Mouse (Mus musculus) MEL (cell line): ENCODE data around the gene Eloa. TPM values are rescaled to one million over a fixed set of nuclear protein-coding genes. Genes with fewer than 3 reads are reported as not detected.

ENCODE experiments used
- DNase-seq: peaks from one replicate; pipeline ENCODE4 v3.0.0; 2011; ENCODE audit warnings: low read depth, low spot score
- H3K27ac ChIP-seq: 2 replicates; pipeline ENCODE4 v1.5.1; 2012; ENCODE audit warnings: low read depth, mild to moderate bottlenecking, control low read depth, low read length, moderate library complexity; ENCODE audit not compliant: control insufficient read depth
- H3K27me3 ChIP-seq, 2 experiments: fragments of 150-350 bp in 1 of 2; sonication (generic) in 1 of 2; 2 replicates each; pipeline ENCODE4 v1.6.1; 2012; ENCODE audit warnings: low read length in 2 of 2, mild to moderate bottlenecking in 2 of 2, improper control_type of control experiment in 1 of 2, moderate library complexity in 1 of 2; ENCODE audit not compliant: insufficient read depth in 2 of 2, control insufficient read depth in 1 of 2
- H3K36me3 ChIP-seq, 2 experiments: 2 replicates each; pipeline ENCODE4 v1.6.1; 2012 to 2014; ENCODE audit warnings: low read length in 2 of 2, improper control_type of control experiment in 1 of 2, inconsistent platforms in 1 of 2, mild to moderate bottlenecking in 1 of 2; ENCODE audit not compliant: insufficient read depth in 2 of 2, control insufficient read depth in 1 of 2
- H3K4me1 ChIP-seq, 2 experiments: fragments of 150-350 bp in 1 of 2; sonication (generic) in 1 of 2; 2 replicates each; pipeline ENCODE4 v1.6.1; 2012; ENCODE audit warnings: low read length in 2 of 2, improper control_type of control experiment in 1 of 2, mild to moderate bottlenecking in 1 of 2; ENCODE audit not compliant: insufficient read depth in 2 of 2, control insufficient read depth in 1 of 2
- H3K4me3 ChIP-seq, 2 experiments: fragments of 150-350 bp in 1 of 2; sonication (generic) in 1 of 2; 2 replicates each; pipeline ENCODE4 v1.5.1; 2012; ENCODE audit warnings: low read depth in 2 of 2, low read length in 2 of 2, mild to moderate bottlenecking in 2 of 2, moderate library complexity in 2 of 2, control low read depth in 1 of 2, improper control_type of control experiment in 1 of 2; ENCODE audit not compliant: control insufficient read depth in 1 of 2, insufficient read depth in 1 of 2
- H3K79me2 ChIP-seq: 2 replicates; pipeline ENCODE4 v1.6.1; 2012; ENCODE audit warnings: mild to moderate bottlenecking, low read length, moderate library complexity; ENCODE audit not compliant: control insufficient read depth, poor library complexity, insufficient read depth
- H3K9ac ChIP-seq: 2 replicates; pipeline ENCODE4 v1.6.1; 2012; ENCODE audit warnings: low read depth, mild to moderate bottlenecking, control low read depth, low read length, moderate library complexity; ENCODE audit not compliant: control insufficient read depth, poor library complexity, severe bottlenecking
- H3K9me3 ChIP-seq: fragments of 150-350 bp; sonication (generic); replicated peaks from 2 replicates; pipeline ENCODE4 v1.6.1; 2012; ENCODE audit warnings: mild to moderate bottlenecking, low read length, improper control_type of control experiment, moderate library complexity; ENCODE audit not compliant: insufficient read depth
- BHLHE40 ChIP-seq: IDR thresholded peaks from 2 replicates; pipeline ENCODE4 v1.6.1; 2012; ENCODE audit warnings: low read depth, mild to moderate bottlenecking, inconsistent platforms, low read length, improper control_type of control experiment, borderline replicate concordance
- CHD1 ChIP-seq: IDR thresholded peaks from 2 replicates; pipeline ENCODE4 v1.6.1; 2012; ENCODE audit warnings: low read depth, mild to moderate bottlenecking, inconsistent platforms, low read length, improper control_type of control experiment
- CTCF ChIP-seq, 3 experiments: IDR thresholded peaks in 2 of 3; conservative IDR thresholded peaks in 1 of 3; 2 replicates each; pipeline ENCODE4 v1.5.1; 2011 to 2012; ENCODE audit warnings: low read length in 3 of 3, low read depth in 2 of 3, mild to moderate bottlenecking in 2 of 3, improper control_type of control experiment in 1 of 3, inconsistent platforms in 1 of 3, mixed read lengths in 1 of 3, moderate library complexity in 1 of 3; ENCODE audit not compliant: control insufficient read depth in 1 of 3, insufficient read depth in 1 of 3, poor library complexity in 1 of 3, severe bottlenecking in 1 of 3
- E2F4 ChIP-seq: IDR thresholded peaks from 2 replicates; pipeline ENCODE4 v1.6.1; 2011; ENCODE audit warnings: low read depth, low read length, improper control_type of control experiment, borderline replicate concordance
- ELF1 ChIP-seq: IDR thresholded peaks from 2 replicates; pipeline ENCODE4 v1.6.1; 2014; ENCODE audit warnings: low read depth, mild to moderate bottlenecking, inconsistent platforms, low read length, improper control_type of control experiment, moderate library complexity
- EP300 ChIP-seq, 2 experiments: IDR thresholded peaks; 2 replicates each; pipeline ENCODE4 v1.6.1; 2011; ENCODE audit warnings: improper control_type of control experiment in 2 of 2, low read length in 2 of 2, low read depth in 1 of 2, mild to moderate bottlenecking in 1 of 2
- ETS1 ChIP-seq: IDR thresholded peaks from 2 replicates; pipeline ENCODE4 v1.6.1; 2012; ENCODE audit warnings: low read depth, mild to moderate bottlenecking, inconsistent platforms, low read length, improper control_type of control experiment, moderate library complexity
- GABPA ChIP-seq: IDR thresholded peaks from 2 replicates; pipeline ENCODE4 v1.6.1; 2012; ENCODE audit warnings: low read depth, mild to moderate bottlenecking, inconsistent platforms, low read length, improper control_type of control experiment, moderate library complexity
- GATA1 ChIP-seq: IDR thresholded peaks from 2 replicates; pipeline ENCODE4 v1.6.1; 2011; ENCODE audit warnings: low read depth, low read length, improper control_type of control experiment
- HCFC1 ChIP-seq: IDR thresholded peaks from 2 replicates; pipeline ENCODE4 v1.6.1; 2012; ENCODE audit warnings: low read depth, mild to moderate bottlenecking, inconsistent platforms, low read length, improper control_type of control experiment, moderate library complexity
- JUND ChIP-seq: IDR thresholded peaks from 2 replicates; pipeline ENCODE4 v1.6.1; 2011; ENCODE audit warnings: low read depth, mild to moderate bottlenecking, improper control_type of control experiment, low read length
- KAT2A ChIP-seq: conservative IDR thresholded peaks from 2 replicates; pipeline ENCODE4 v1.6.1; 2012; ENCODE audit warnings: low read depth, low read length, improper control_type of control experiment, inconsistent platforms
- MAFK ChIP-seq: IDR thresholded peaks from 2 replicates; pipeline ENCODE4 v1.6.1; 2011; ENCODE audit warnings: low read depth, mild to moderate bottlenecking, low read length, improper control_type of control experiment, borderline replicate concordance
- MAX ChIP-seq: IDR thresholded peaks from 2 replicates; pipeline ENCODE4 v1.6.1; 2011; ENCODE audit warnings: low read length, improper control_type of control experiment
- MAZ ChIP-seq: IDR thresholded peaks from 2 replicates; pipeline ENCODE4 v1.6.1; 2012; ENCODE audit warnings: low read depth, mild to moderate bottlenecking, inconsistent platforms, low read length, improper control_type of control experiment
- MEF2A ChIP-seq: IDR thresholded peaks from 2 replicates; pipeline ENCODE4 v1.6.1; 2014; ENCODE audit warnings: low read depth, mild to moderate bottlenecking, inconsistent platforms, low read length, improper control_type of control experiment; ENCODE audit not compliant: poor library complexity, insufficient replicate concordance, severe bottlenecking; ENCODE audit errors: extremely low read depth
- MXI1 ChIP-seq: IDR thresholded peaks from 2 replicates; pipeline ENCODE4 v1.6.1; 2011; ENCODE audit warnings: mild to moderate bottlenecking, low read depth, low read length, improper control_type of control experiment
- MYB ChIP-seq: IDR thresholded peaks from 2 replicates; pipeline ENCODE4 v1.6.1; 2011; ENCODE audit warnings: mild to moderate bottlenecking, low read depth, low read length, improper control_type of control experiment
- MYC ChIP-seq: IDR thresholded peaks from 2 replicates; pipeline ENCODE4 v1.6.1; 2011; ENCODE audit warnings: low read depth, mild to moderate bottlenecking, low read length, improper control_type of control experiment, moderate library complexity
- NELFE ChIP-seq: IDR thresholded peaks from 2 replicates; pipeline ENCODE4 v1.6.1; 2011; ENCODE audit warnings: low read depth, low read length, improper control_type of control experiment
- NRF1 ChIP-seq: IDR thresholded peaks from 2 replicates; pipeline ENCODE4 v1.6.1; 2014; ENCODE audit warnings: low read depth, mild to moderate bottlenecking, inconsistent platforms, low read length, improper control_type of control experiment, moderate library complexity; ENCODE audit not compliant: poor library complexity, insufficient read depth, severe bottlenecking
- POLR2A ChIP-seq, 2 experiments: IDR thresholded peaks; 2 replicates each; pipeline ENCODE4 v1.6.1; 2011 to 2012; ENCODE audit warnings: low read length in 2 of 2, mild to moderate bottlenecking in 2 of 2, control low read depth in 1 of 2, improper control_type of control experiment in 1 of 2, low read depth in 1 of 2, moderate library complexity in 1 of 2; ENCODE audit not compliant: control insufficient read depth in 1 of 2, insufficient read depth in 1 of 2, poor library complexity in 1 of 2
- POLR2AphosphoS2 ChIP-seq: IDR thresholded peaks from 2 replicates; pipeline ENCODE4 v1.6.1; 2011; ENCODE audit warnings: low read length, improper control_type of control experiment
- POLR2AphosphoS5 ChIP-seq: IDR thresholded peaks from 2 replicates; pipeline ENCODE4 v1.6.1; 2012; ENCODE audit warnings: low read depth, borderline replicate concordance, mild to moderate bottlenecking, inconsistent platforms, low read length, moderate library complexity, mixed read lengths
- SIN3A ChIP-seq: IDR thresholded peaks from 2 replicates; pipeline ENCODE4 v1.6.1; 2012; ENCODE audit warnings: low read length, improper control_type of control experiment, inconsistent platforms
- SMC3 ChIP-seq: IDR thresholded peaks from 2 replicates; pipeline ENCODE4 v1.6.1; 2011; ENCODE audit warnings: low read depth, low read length, improper control_type of control experiment
- TAL1 ChIP-seq: IDR thresholded peaks from 2 replicates; pipeline ENCODE4 v1.6.1; 2012; ENCODE audit warnings: mild to moderate bottlenecking, inconsistent platforms, low read length, moderate library complexity, mixed read lengths
- TBP ChIP-seq: IDR thresholded peaks from 2 replicates; pipeline ENCODE4 v1.8.0; 2011; ENCODE audit warnings: low read depth, low read length, improper control_type of control experiment
- TCF12 ChIP-seq: IDR thresholded peaks from 2 replicates; pipeline ENCODE4 v1.6.1; 2014; ENCODE audit warnings: low read depth, mild to moderate bottlenecking, inconsistent platforms, low read length, improper control_type of control experiment, moderate library complexity
- UBTF ChIP-seq: IDR thresholded peaks from 2 replicates; pipeline ENCODE4 v1.6.1; 2012; ENCODE audit warnings: low read depth, mild to moderate bottlenecking, inconsistent platforms, low read length, improper control_type of control experiment, moderate library complexity, borderline replicate concordance; ENCODE audit not compliant: insufficient read depth
- USF1 ChIP-seq: IDR thresholded peaks from 2 replicates; pipeline ENCODE4 v1.6.1; 2014; ENCODE audit warnings: low read depth, mild to moderate bottlenecking, inconsistent platforms, low read length, improper control_type of control experiment, moderate library complexity
- USF2 ChIP-seq, 2 experiments: IDR thresholded peaks; 2 replicates each; pipeline ENCODE4 v1.6.1; 2011 to 2012; ENCODE audit warnings: improper control_type of control experiment in 2 of 2, low read length in 2 of 2, borderline replicate concordance in 1 of 2, inconsistent platforms in 1 of 2, low read depth in 1 of 2, mild to moderate bottlenecking in 1 of 2; ENCODE audit not compliant: insufficient read depth in 1 of 2
- ZC3H11A ChIP-seq: IDR thresholded peaks from 2 replicates; pipeline ENCODE4 v1.6.1; 2012; ENCODE audit warnings: low read depth, mild to moderate bottlenecking, inconsistent platforms, low read length, improper control_type of control experiment
- ZMIZ1 ChIP-seq: IDR thresholded peaks from 2 replicates; pipeline ENCODE4 v1.6.1; 2012; ENCODE audit warnings: low read depth, mild to moderate bottlenecking, inconsistent platforms, low read length, improper control_type of control experiment, moderate library complexity
- ZNF384 ChIP-seq: IDR thresholded peaks from 2 replicates; pipeline ENCODE4 v1.6.1; 2012; ENCODE audit warnings: low read depth, mild to moderate bottlenecking, inconsistent platforms, low read length, improper control_type of control experiment
- polyA plus RNA-seq, 2 experiments: library from polyadenylated mRNA; stranded (reverse) in 1 of 2; unstranded in 1 of 2; fragments of >175 nt in 1 of 2; fragments of >200 nt in 1 of 2; gene quantifications; 2 replicates each; pipeline versions ENCODE4 v1.2.1 to v1.2.4; 2012; ENCODE audit warnings: low replicate concordance in 2 of 2, low read depth in 1 of 2; ENCODE audit not compliant: insufficient read length in 2 of 2, insufficient read depth in 1 of 2, missing spikeins in 1 of 2
- total RNA-seq: library from RNA; depleted of rRNA; stranded (reverse); fragments of 300-350 nt; gene quantifications from 2 replicates; pipeline ENCODE4 v1.2.3, GENCODE M21; 2012

The Eloa gene
- total and polyA plus RNA-seq, 3 experiments, result 30.8 to 41.4 (median 34.1) TPM

DNA sequence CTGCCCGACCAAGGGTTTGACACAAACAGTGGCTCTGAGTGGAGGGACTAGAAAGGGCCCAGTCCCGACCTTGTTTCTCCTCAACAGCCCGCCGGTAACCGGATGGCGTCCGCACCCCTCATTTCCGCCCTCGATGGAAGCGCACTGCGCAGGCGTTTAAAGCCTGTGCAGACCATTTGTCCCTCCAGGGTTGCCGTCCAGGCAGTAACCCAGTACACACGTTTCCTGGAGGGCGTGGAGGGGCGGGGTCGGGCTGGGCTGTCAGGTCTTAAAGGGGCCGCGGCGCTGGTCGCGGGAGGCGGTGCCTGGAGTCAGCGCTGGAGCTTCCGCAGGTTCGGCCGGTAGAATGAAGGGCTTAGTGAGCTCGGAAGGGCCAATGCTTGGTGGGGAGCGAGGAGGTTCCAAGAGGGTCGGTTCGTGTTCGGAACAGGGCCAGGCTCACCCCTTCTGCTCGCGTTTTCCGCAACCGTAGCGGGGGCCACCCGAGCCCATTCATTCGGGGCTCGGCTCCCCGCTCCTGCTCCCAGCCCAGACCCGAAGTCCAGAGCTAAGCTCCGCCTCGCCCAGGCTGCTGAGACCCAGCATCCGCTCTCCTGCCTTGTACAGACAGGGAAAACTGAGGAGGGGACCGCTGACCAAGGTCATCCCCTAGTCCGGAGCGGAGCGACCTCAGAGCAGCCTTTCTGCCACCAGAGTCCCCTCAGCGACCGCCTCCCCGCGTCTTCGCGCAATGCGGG lies 57.9 kb downstream of the Eloa start, which contains the start of gene Gale:
TSS of gene Gale (plus strand) at position 271 of the 737 bp plus-strand sequence.
- H3K27me3 ChIP-seq, result no peaks in the 10 kb centered on the region

DNA sequence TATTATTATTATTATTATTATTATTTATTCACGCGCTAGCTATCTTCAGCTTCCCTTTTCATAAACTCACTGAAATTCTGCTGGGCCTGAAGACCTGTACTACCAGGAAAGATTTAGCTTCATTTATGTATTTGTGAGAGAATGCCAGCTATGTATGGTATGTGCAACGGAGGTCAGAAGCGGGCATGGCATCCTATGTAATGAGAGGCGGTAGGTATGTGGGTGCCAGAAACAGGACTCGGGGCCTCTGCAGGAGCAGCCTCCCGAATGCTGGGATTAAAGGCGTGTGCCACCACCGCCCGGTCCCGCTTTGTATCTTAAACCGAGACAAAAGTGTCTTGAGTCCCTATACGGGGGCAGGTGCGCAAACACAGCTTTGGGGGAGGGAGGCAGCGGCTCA lies 58.6 kb downstream of the Eloa start:
- Histone ChIP-seq H3K4me3 (peak overlapping the region; percentile 83 to 86), H3K9ac (peak overlapping the region; percentile 90), H3K36me3 (peaks cover 0 to 6% of the 10 kb centered on the region in 2 experiments; a peak in 3 of 4 replicates), H3K4me1 (peaks cover 4 to 7% of the 10 kb centered on the region in 2 experiments; a peak in 3 of 4 replicates), H3K79me2 (peaks cover 7% of the 10 kb centered on the region; the same call in 1 of the 2 replicates), H3K9me3 (no peaks in the 10 kb centered on the region), H3K27me3 (no peaks in the 10 kb centered on the region), H3K27ac (peak overlapping the region; percentile 93)
- DNase-seq, result no peak
- no peak for TF ChIP-seq ZMIZ1
- 0 out of 2 replicates have a peak, but pooled peaks have one; percentile 4 for TF ChIP-seq ETS1

More for the DNA sequence above, 57.9 kb downstream of the Eloa start, which contains the start of gene Gale:
- Histone ChIP-seq H3K9ac (peak within 1 kb of the TSS; percentile 90), H3K79me2 (peaks cover 7% of the 10 kb centered on the region; the same call in 1 of the 2 replicates)
- DNase-seq, result peak; percentile 99
- TF ChIP-seq USF2 (IDR thresholded peaks at IDR 0.05; ENCODE audit: borderline replicate concordance in 1 of 2, insufficient read depth in 1 of 2, low read depth in 1 of 2, low read length in 2 of 2) (no peak), SMC3 (no peak), E2F4 (no peak), GATA1 (no peak), UBTF (0 out of 2 replicates have a peak, but pooled peaks have one; percentile 87), KAT2A (peak; percentile 75), TCF12 (peak; percentile 69; the same call in 1 of the 2 replicates), BHLHE40 (no peak), SIN3A (peak; percentile 100), POLR2AphosphoS2 (peak; percentile 91; the same call in 1 of the 2 replicates), NELFE (peak; percentile 97), EP300 (IDR thresholded peaks at IDR 0.05; ENCODE audit: low read depth in 1 of 2, low read length in 2 of 2) (peak in 1 of 2 experiments; percentile 43; a peak in 2 of 4 replicates), JUND (no peak), CTCF (IDR thresholded peaks at IDR 0.05 in 2 of 3, conservative IDR thresholded peaks at IDR 0.05 in 1 of 3; ENCODE audit: control insufficient read depth in 1 of 3, insufficient read depth in 1 of 3, low read depth in 2 of 3, low read length in 3 of 3, poor library complexity in 1 of 3, severe bottlenecking in 1 of 3) (0 out of 6 replicates have a peak, but pooled peaks of 1 of the 3 experiments have one; percentile 3), NRF1 (peak; percentile 87), ZMIZ1 (peak; percentile 95), MYC (peak; percentile 89), CHD1 (no peak), USF1 (0 out of 2 replicates have a peak, but pooled peaks have one; percentile 27), MYB (no peak), MAFK (no peak), ZNF384 (no peak), TAL1 (no peak), HCFC1 (peak; percentile 97), MEF2A (no peak), GABPA (no peak), POLR2A (IDR thresholded peaks at IDR 0.05; ENCODE audit: control insufficient read depth in 1 of 2, insufficient read depth in 1 of 2, low read depth in 1 of 2, low read length in 2 of 2, poor library complexity in 1 of 2) (peak; percentile 88 to 97), MAX (peak; percentile 60; the same call in 1 of the 2 replicates), MXI1 (peak; percentile 88), MAZ (no peak; the same call in 1 of the 2 replicates), POLR2AphosphoS5 (no peak), ELF1 (peak; percentile 95), ZC3H11A (no peak), TBP (peak; percentile 84), ETS1 (peak; percentile 34; the same call in 1 of the 2 replicates)
- TF ChIP-seq, all 39 proteins: peak for 19
- no peaks in the 10 kb centered on the region for H3K9me3 ChIP-seq
- peaks cover 4 to 7% of the 10 kb centered on the region in 2 experiments; a peak in 3 of 4 replicates for H3K4me1 ChIP-seq
- H3K27ac ChIP-seq, result peak within 1 kb of the TSS; percentile 93
- H3K4me3 ChIP-seq, result peak within 1 kb of the TSS; percentile 83 to 86
- H3K36me3 ChIP-seq, result peaks cover 0 to 6% of the 10 kb centered on the region in 2 experiments; a peak in 3 of 4 replicates
